Mouse (Mus musculus) retina, embryonic 14.5 days (tissue): ENCODE measurements around the gene Ifnab.

Source experiments
- DNase-seq: peaks from one replicate; pipeline ENCODE4 v3.0.0-alpha.2; 2015; ENCODE audit warnings: low spot score

The Ifnab gene

DNA sequence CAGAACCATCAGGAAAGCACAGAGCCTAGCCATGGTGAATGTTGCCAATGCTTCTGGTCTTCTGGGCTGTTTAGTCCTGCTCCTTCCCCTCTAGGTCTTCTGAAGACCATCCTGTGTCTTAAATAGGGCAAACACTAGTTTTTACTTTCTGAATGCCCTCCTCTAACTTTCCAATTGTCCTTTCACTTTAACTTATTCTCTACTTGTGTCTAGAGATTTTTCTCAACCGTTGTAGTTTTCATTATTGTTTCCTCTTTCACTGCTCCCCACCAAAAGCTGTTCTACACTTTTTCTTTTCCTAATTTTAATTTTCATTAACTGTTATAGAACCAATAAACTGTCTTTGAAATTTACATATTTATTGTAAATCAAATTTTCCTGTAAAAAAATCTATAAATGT, 14.3 kb downstream of the Ifnab start, which contains the start of gene Ifna16:
Ifna16 (minus strand) TSS at position 101 of the 400 bp plus-strand sequence.
- no peak for DNase-seq

DNA sequence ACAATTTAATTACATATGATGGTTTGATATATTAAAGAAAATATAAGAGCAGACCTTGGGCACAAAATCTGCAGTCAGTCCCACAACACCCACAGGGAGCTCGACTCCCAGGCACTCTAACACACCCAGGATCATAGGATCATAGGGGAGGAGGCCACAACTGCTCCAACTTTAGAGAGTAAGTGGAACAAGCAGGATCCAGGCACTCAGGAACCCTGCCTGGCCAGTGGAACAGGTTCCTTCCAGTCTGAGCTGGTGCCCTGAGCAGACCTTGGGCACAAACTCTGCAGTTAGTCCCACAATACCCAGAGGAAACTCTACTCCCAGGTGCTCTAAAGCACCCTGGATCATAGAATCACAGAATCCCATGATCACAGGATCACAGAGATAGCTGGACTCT, 35.7 kb downstream of the Ifnab start:
- DNase-seq = no peak

GRCm38 (mm10) chr4:88653644-88654043, 37.5 kb downstream of the Ifnab start:
- DNase-seq = no peak

DNA sequence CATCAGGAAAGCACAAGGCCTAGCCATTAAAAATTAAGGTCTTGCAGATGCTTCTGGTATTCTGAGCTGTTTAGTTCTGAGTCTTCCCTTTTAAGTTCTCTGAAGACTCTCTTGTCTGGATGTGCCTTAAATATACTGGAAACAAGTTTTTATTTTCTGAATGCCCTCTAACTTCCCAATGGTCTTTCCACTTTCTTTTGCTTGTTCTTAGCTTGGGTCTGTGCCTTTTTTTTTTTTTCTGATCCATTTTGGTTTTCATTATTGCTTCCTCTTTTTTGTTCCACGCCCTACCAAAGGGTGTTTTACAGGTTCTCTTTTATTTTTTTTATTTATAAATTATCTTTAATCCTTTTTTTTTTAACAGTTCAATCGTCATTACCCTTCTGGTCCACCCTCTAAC, 46.8 kb downstream of the Ifnab start, which contains the start of gene Ifna13:
Ifna13 (minus strand) TSS at position 101 of the 400 bp plus-strand sequence.
- no peak for DNase-seq

- DNase-seq = peak; percentile 38
These were observed 48.6 kb downstream of the Ifnab start for GRCm38 (mm10) chr4:88642526-88642925.

GRCm38 (mm10) chr4:88641077-88641831, 49.9 kb downstream of the Ifnab start:
- peak; percentile 98 for DNase-seq

- no peak for DNase-seq
These were observed 50.5 kb downstream of the Ifnab start for GRCm38 (mm10) chr4:88640704-88641076.
